Mouse (Mus musculus) cerebellum, postnatal 4 days (tissue): Measurements from ENCODE around the gene Hnrnph2.
A peak's percentile ranks its signal among the peaks of the same experiment; 100 is the strongest.

Experiments
- DNase-seq, 2 experiments: peaks; one replicate each; pipeline ENCODE4 v3.0.0; 2022; ENCODE audit warnings: low spot score in 2 of 2, mixed read lengths in 1 of 2

Gene Hnrnph2

DNA sequence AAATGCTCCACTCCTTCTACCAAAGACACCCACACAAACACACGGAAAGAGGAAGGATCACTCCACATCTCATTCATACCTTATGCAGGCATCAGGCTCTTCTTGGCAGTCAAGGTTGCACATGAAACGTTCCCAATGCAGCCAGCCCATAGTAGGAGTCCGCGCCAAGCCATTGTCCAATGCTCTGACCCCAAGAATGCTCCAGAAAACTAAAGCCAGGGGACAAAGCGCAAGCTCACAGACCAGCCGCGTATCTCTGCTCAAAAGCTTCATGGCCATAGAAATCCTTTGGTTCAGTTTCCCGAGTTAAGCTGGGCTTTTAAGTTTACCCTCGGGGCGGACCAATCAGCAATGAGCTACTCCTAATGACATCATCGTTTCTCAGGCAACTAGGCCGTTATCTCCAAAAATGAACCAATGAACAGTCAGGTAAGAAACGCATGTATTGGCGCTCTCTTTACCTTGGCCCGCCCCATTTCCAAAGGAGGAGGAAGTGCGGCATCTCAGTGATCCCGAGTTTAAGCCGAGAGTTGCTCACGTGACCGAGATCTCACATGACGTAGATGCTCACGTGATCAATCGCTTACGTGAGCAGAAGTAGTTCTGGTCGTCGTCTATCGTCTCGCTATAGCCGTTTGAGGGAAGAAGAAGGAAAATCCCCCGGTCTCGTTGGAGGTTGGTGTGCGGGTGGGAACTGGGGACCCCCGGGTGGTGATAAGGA is at the start of gene Hnrnph2, which contains the start of gene Gla:
Hnrnph2 (plus strand) TSS at position 521 of the 721 bp plus-strand sequence.
Gla (minus strand) TSS at position 467 of the 721 bp plus-strand sequence.
- peak; percentile 43 to 83 for DNase-seq

- no peak for DNase-seq
Observed at GRCm38 (mm10) chrX:134553326-134553725, 47.7 kb upstream of the Hnrnph2 start.

- no peak for DNase-seq
Observed at GRCm38 (mm10) chrX:134554425-134554824, 46.6 kb upstream of the Hnrnph2 start.

DNA sequence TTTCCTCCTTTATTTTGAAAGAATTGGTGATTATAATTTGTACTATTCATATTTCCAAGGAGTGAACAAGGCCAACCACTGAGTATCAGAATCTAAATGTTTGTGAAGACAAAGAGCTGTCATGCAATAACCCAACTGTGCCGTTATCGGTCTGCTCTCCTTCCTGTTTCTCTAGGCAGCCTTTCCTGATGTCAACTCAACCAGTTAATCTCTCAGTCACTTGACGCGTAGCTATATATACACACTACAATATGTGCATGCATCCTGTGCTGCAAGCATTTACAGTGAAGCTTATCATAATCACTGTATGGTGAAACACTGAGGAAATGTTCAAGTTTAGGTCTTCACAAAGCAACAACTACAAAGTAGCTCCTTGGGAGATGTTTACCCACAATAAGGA is 36.7 kb upstream of the Hnrnph2 start:
- DNase-seq = no peak

GRCm38 (mm10) chrX:134566536-134567222 is 34.3 kb upstream of the Hnrnph2 start:
- no peak for DNase-seq

GRCm38 (mm10) chrX:134577896-134578295 is 23.1 kb upstream of the Hnrnph2 start:
- DNase-seq = no peak

DNA sequence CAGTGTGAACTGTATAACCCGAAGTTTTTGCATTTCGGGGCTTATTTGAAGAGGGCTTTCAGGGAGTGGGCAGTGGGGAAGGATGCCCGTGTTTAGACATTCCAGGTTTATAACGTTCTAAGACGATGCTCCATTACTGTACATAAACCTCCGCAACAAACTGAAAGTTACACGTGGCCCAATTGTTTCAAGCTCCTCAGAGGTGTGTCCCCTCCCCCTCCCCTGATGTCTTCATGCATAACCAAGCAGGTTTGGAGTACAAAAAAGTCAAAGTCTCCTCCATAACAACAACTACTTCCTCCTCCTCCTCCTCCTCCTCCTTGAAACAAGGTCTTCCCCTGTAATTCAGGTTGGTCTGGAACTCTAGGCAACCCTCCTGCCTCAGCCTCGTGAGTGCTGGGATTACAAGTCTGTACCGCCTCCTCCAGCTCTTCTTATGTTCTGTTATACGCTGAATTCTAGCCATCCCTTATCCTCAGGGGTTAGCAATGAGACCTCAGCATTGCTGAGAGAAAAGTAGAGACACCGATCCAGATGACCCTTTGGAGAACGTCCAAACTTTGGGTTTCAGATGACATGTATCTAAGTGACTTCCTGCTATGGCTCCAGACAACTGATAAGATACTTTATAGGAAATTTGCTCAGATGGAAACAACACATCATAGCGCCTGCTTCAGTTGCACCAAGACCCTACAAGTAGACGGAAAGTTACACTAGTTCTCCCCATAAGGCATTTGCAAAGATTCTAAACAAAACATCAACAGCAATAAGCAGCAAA is 20.3 kb upstream of the Hnrnph2 start:
- DNase-seq = no peak

- no peak for DNase-seq
Observed at GRCm38 (mm10) chrX:134582270-134582669, 18.7 kb upstream of the Hnrnph2 start.

DNA sequence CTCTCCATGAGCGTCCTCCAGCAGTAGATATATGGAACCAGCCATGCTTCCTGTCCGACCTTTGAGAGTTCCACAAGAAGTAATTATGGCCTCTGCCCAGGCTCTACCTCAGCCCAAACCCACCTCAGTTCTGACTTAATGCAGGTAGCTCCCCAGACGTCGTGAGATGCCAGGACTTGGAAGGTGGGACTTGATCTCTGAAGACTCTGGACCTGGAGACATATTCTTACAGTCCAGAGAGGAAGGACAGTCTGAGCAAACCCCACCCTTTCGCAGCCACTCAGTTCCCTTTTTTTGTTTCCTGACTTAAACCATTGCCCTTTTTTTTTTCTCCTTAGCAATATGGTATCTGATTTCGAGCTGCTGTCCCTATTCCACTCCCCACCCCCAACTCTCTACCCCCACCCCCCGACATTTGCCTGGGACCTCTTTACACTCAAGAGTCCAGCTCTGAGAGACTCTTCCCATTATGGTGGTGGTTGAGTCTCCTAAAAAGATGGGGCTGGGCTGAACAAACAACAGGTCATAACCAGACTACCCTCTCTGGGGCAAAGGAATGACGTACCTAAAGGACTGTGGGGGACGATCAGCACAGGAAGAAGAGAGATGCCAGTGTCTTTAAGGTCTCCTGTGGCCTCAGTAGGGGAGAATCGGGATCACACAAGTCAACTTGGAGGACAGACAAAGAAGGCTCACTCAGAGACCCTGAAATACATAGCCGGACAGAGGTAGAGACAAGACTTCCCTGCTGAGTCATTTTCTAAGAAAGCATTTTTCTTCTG is 17.9 kb upstream of the Hnrnph2 start, which contains the start of gene Btk:
Btk (minus strand) TSS at position 683 of the 782 bp plus-strand sequence.
- DNase-seq = no peak

- peak; percentile 74 to 91 for DNase-seq
Observed at GRCm38 (mm10) chrX:134585103-134586002, 15.6 kb upstream of the Hnrnph2 start, which contains the start of gene Rpl36a. Rpl36a (plus strand) TSS chrX:134585654.

DNA sequence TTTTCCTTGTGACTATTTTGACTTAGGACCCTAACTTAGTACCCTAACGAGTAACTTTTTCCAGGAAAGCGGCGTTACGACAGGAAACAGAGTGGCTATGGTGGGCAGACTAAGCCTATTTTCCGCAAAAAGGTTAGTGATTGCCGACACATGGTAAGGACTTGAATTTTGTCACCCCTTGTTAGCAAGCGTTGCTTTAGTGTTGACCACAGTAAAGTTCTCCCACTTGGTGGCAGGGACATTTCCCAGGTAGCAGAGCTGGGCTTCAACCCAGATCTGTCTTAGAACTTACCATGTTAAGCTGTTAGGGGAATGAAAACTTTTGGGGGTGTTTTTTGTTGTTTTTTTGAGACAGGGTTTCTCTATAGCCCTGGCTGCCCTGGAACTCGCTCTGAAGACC is 14.5 kb upstream of the Hnrnph2 start:
- DNase-seq = no peak

DNA sequence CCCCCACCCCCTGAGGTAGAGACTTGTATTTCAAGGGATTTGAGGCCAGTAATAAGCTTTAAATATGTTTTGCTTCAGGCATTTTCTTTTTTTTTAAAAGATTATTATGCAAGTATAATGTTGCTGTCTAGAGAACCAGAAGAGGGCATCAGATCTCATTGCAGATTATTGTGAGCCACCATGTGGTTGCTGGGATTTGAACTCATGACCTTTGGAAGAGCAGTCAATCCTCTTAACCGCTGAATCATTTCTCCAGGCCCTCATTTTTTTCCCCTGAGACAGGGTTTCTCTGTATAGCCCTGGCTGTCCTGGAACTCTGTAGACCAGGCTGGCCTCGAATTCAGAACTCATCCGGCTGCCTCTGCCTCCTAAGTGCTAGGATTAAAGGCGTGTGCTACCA is 12.7 kb upstream of the Hnrnph2 start:
- DNase-seq = no peak

DNA sequence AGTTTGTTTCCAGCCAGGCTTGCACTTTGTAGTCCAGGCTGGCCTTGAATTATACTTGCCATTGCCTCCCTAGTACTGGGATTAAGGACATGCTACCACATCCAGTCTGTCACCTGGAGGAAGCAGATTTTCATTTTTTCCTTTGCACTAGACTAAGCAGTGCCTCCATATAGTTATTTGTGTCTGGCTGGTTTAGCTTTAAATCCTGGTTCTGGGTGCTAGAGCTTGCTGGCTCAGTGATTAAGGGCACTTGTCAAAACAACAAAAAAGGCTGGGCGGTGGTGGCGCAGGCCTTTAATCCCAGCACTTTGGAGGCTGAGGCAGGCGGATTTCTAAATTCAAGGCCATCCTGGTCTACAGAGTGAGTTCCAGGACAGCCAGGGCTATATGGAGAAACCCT is 12.0 kb upstream of the Hnrnph2 start:
- no peak for DNase-seq

DNA sequence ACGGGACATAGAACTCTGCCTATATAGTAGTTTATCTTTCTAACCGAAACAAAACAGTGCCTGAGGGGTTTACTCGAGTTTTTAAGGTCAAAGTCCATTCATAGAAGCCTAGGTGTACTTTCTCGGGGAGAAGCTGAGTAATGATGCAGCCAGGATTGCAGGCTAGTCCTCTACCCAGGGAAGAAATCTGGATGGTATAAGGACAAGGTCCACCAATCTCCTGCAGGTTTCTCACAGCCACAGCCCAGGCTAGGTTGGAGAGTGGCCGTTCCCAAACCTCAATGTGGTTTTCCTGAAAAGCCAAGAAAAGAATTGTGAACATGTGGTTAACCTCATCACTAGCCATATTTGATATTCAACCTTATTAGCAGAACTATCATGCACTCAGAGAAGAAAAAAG is 11.1 kb upstream of the Hnrnph2 start:
- no peak for DNase-seq

DNA sequence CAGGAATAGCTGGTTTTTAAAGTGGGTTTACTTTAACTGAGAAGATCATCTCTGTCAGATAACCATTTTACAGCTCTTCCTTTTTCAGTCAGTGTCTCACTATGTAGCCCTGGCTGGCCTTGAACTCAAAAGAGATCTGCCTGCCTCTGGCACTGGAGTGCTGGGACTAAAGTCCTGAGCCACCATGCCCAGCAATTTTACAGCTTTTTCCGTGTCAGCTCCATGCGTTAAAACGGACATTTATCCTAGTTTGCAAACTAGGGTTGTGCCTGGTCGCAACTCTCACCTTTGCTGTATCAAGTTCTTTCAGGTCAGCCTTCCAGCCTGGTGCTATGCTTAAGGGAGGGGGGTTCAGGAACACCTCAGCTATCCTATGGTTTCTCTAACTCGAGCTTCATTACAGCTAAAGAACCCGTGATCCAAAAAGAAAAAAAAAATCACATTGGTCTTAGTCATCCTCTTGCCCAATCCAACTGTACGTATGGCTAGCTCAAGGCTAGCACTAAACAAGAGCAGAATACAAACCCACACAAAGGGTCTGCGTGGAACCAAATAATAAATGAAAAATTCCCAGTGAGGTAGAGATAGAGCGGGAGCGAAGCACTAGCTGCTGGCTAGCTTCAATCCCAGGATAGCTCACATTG is 935 bp upstream of the Hnrnph2 start:
- DNase-seq = no peak

GRCm38 (mm10) chrX:134601380-134602120 is 571 bp downstream of the Hnrnph2 start:
- DNase-seq = no peak

GRCm38 (mm10) chrX:134609472-134609871 is 8.5 kb downstream of the Hnrnph2 start:
- no peak for DNase-seq

- no peak for DNase-seq
Observed at GRCm38 (mm10) chrX:134610984-134611383, 10.0 kb downstream of the Hnrnph2 start.

- peak; percentile 22 to 43 for DNase-seq
Observed at GRCm38 (mm10) chrX:134612285-134612959, 11.4 kb downstream of the Hnrnph2 start.
